Mouse (Mus musculus) cerebellum, adult 2 months (tissue): Measurements from ENCODE around the gene B830017H08Rik. TPM values are rescaled to one million over a fixed set of nuclear protein-coding genes. Genes with fewer than 3 reads are reported as not detected.

ENCODE experiments used
- DNase-seq, 2 experiments: peaks; one replicate each; pipeline ENCODE4 v3.0.0; 2021
- H3K27ac ChIP-seq: fragments of 200-500 bp; 2 replicates; pipeline ENCODE4 v1.5.1; 2012; ENCODE audit warnings: low read length, control low read depth, inconsistent platforms; ENCODE audit not compliant: insufficient read depth
- H3K27me3 ChIP-seq: fragments of 200-500 bp; 2 replicates; pipeline ENCODE4 v1.6.1; 2012; ENCODE audit warnings: inconsistent platforms, mild to moderate bottlenecking, low read length, moderate library complexity; ENCODE audit not compliant: control insufficient read depth, insufficient read depth
- H3K4me1 ChIP-seq: fragments of 200-500 bp; 2 replicates; pipeline ENCODE4 v1.6.1; 2011; ENCODE audit warnings: low read length; ENCODE audit not compliant: control insufficient read depth, insufficient read depth
- H3K4me3 ChIP-seq: fragments of 200-500 bp; replicated peaks from 2 replicates; pipeline ENCODE3; 2011; ENCODE audit warnings: mild to moderate bottlenecking, low read depth, low read length, control low read depth; ENCODE audit not compliant: insufficient read depth
- CTCF ChIP-seq: fragments of 200-500 bp; IDR thresholded peaks from 2 replicates; pipeline ENCODE4 v1.5.1; 2011; ENCODE audit warnings: low read depth, mild to moderate bottlenecking, control low read depth, low read length, moderate library complexity, borderline replicate concordance; ENCODE audit not compliant: insufficient read depth
- POLR2A ChIP-seq: fragments of 200-500 bp; IDR thresholded peaks from 2 replicates; pipeline ENCODE4 v1.6.1; 2011; ENCODE audit warnings: low read length, control low read depth, borderline replicate concordance; ENCODE audit not compliant: insufficient read depth
- WGBS: fragments of 180-500 bp; shearing (Covaris S2); methylation state at CpG from one replicate; pipeline ENCODE4 v1.1.7; 2018; 5-methylcytosine and 5-hydroxymethylcytosine counted together
- polyA plus RNA-seq: library from polyadenylated mRNA; depleted of rRNA; stranded (reverse); fragments of >200 nt; gene quantifications from 2 replicates; pipeline ENCODE4 v1.2.3, GENCODE M21; 2012

The B830017H08Rik gene
- polyA plus RNA-seq, 1 experiment = 4.7 TPM

GRCm38 (mm10) chr16:17798321-17799180, 34.4 kb upstream of the B830017H08Rik start:
- H3K27me3 ChIP-seq = peaks cover 4% of the 10 kb centered on the region; the same call in 1 of the 2 replicates
- no peak overlapping the region for H3K27ac ChIP-seq
- 19% methylated on average over 44 of the region's 45 CpGs for WGBS
- no peak for TF ChIP-seq POLR2A
- TF ChIP-seq CTCF = no peak
- no peak overlapping the region for H3K4me3 ChIP-seq
- no peak for DNase-seq
- peaks cover 5% of the 10 kb centered on the region; the same call in 1 of the 2 replicates for H3K4me1 ChIP-seq

- no peak for DNase-seq
- no peak overlapping the region for H3K27ac ChIP-seq
- no peak overlapping the region for H3K4me3 ChIP-seq
- TF ChIP-seq POLR2A (no peak), CTCF (no peak)
- peaks cover 5% of the 10 kb centered on the region; the same call in 1 of the 2 replicates for H3K27me3 ChIP-seq
- H3K4me1 ChIP-seq = peaks cover 9% of the 10 kb centered on the region
Measured at GRCm38 (mm10) chr16:17799584-17799983, 33.3 kb upstream of the B830017H08Rik start.

GRCm38 (mm10) chr16:17801777-17802455, 31.0 kb upstream of the B830017H08Rik start:
- Histone ChIP-seq H3K27me3 (peaks cover 5% of the 10 kb centered on the region; the same call in 1 of the 2 replicates), H3K27ac (no peak overlapping the region), H3K4me3 (no peak overlapping the region), H3K4me1 (peaks cover 9% of the 10 kb centered on the region)
- no peak for DNase-seq
- TF ChIP-seq POLR2A (no peak), CTCF (no peak)
- WGBS = 20% methylated on average over 7 of the region's 7 CpGs

- no peak for TF ChIP-seq POLR2A
- no peak for DNase-seq
- H3K4me3 ChIP-seq = peak overlapping the region; percentile 25
- no peak overlapping the region for H3K27ac ChIP-seq
- H3K27me3 ChIP-seq = peaks cover 2% of the 10 kb centered on the region; the same call in 1 of the 2 replicates
- 6% methylated on average over 18 of the region's 18 CpGs for WGBS
- H3K4me1 ChIP-seq = peaks cover 9% of the 10 kb centered on the region
Measured at GRCm38 (mm10) chr16:17802456-17802838, 30.5 kb upstream of the B830017H08Rik start.

- WGBS = 4% methylated on average over 83 of the region's 83 CpGs
- peaks cover 1% of the 10 kb centered on the region; the same call in 1 of the 2 replicates for H3K27me3 ChIP-seq
- no peak for TF ChIP-seq POLR2A
- TF ChIP-seq CTCF = no peak
- peak overlapping the region; percentile 25 for H3K4me3 ChIP-seq
- peak in 1 of 2 experiments; percentile 51 for DNase-seq
- H3K27ac ChIP-seq = no peak overlapping the region
- H3K4me1 ChIP-seq = peaks cover 9% of the 10 kb centered on the region
Measured at GRCm38 (mm10) chr16:17802839-17803674, 29.9 kb upstream of the B830017H08Rik start.

GRCm38 (mm10) chr16:17803675-17804448, 29.1 kb upstream of the B830017H08Rik start:
- Histone ChIP-seq H3K4me3 (no peak overlapping the region), H3K27ac (no peak overlapping the region), H3K4me1 (peaks cover 9% of the 10 kb centered on the region), H3K27me3 (peaks cover 1% of the 10 kb centered on the region; the same call in 1 of the 2 replicates)
- 37% methylated on average over 33 of the region's 33 CpGs for WGBS
- no peak for TF ChIP-seq CTCF
- no peak for DNase-seq

GRCm38 (mm10) chr16:17804449-17804912, 28.4 kb upstream of the B830017H08Rik start:
- Histone ChIP-seq H3K4me3 (no peak overlapping the region), H3K27ac (no peak overlapping the region), H3K4me1 (peaks cover 9% of the 10 kb centered on the region), H3K27me3 (peaks cover 1% of the 10 kb centered on the region; the same call in 1 of the 2 replicates)
- DNase-seq = peak in 1 of 2 experiments; percentile 40
- no peak for TF ChIP-seq POLR2A
- no peak for TF ChIP-seq CTCF
- 9% methylated on average over 33 of the region's 33 CpGs for WGBS
